Mouse (Mus musculus): ENCODE results near the gene Fam168a.
"Not testable (repeated sequence)": the region's sequence is repeated elsewhere in the genome, so short reads cannot be mapped to it uniquely, and the experiment has no call there.

The Fam168a gene

GRCm38 (mm10) chr7:100718741-100719140 is 12.3 kb downstream of the Fam168a start:
- DNase-seq: no peak

GRCm38 (mm10) chr7:100722268-100722667 is 15.8 kb downstream of the Fam168a start:
- no peak for DNase-seq

- peak; percentile 16 to 24 for DNase-seq
Observed at GRCm38 (mm10) chr7:100723453-100724294, 17.2 kb downstream of the Fam168a start.

- no peak for DNase-seq
Observed at GRCm38 (mm10) chr7:100727538-100728085, 21.2 kb downstream of the Fam168a start.

GRCm38 (mm10) chr7:100729778-100730177 is 23.3 kb downstream of the Fam168a start:
- no peak for DNase-seq

DNA sequence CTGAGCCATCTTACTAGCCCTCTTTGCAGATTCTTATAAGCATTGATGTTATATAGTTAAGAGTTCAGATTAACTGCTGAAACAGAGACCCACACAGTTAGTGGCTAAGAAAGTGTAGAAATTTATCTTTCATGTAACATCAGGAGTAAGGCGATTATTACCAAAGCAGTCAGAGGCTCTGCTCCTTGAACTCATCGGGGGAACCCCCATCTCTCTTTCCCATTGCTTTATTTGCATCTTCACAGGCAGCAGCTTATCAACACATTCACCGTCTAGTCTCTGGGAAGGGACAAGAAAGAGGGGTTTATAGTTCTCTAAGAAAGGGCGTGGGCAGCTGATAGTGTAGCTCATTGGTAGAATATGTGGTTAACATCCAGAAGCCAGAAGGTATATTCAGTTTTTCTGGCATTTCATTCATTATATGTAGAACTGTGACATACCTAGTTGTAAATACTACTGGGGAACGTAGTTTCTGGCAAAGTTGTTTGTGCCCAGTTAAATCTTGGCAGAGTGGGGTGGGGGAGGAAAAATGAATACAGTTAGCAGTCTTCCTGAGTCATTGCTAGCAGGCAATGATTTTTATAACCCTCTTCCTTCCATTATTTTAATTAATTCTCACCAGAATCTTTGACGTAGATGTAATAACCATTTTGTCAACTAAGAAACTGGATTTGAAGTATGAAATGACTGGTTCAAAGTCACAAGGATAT is 26.1 kb downstream of the Fam168a start:
- no peak for DNase-seq

- DNase-seq: peak; percentile 30 to 34
Observed at GRCm38 (mm10) chr7:100733051-100733813, 26.8 kb downstream of the Fam168a start.

DNA sequence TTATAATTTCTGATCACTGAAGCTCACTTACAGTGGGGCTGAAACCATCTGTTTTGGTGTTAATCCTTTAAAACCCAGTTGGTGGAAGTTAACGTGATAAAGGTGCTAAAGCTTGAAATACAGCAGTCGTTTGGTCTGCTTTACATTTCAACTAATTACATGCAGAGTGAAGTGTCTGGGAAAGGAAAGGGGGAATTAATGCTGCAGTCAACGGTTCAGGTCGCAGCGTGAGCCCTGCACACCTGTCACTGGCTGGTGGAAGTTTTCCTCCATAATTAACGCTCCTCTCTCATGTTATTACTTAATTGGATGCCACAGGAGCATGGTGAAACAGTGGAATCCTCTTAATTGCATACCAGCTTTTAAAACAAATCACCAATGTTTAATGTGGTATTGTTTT is 27.8 kb downstream of the Fam168a start:
- peak in 1 of 2 experiments; percentile 14 for DNase-seq

DNA sequence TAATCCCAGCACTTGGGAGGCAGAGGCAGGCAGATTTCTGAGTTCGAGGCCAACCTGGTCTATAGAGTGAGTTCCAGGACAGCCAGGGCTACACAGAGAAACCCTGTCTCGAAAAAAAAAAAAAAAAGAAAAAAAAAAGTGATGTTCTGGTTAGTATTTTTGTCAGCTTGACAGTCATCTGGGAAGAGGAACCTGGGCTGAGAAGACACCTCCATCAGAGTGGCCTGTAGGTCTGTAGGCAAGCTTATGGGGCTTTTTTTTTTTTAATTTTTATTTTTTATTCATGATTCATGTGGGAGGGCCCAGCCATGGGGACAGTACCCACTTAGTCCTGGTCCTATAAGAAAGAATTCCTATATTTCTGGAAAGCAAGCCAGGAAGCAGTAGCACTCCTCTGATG is 28.5 kb downstream of the Fam168a start:
- not testable (repeated sequence) for DNase-seq

GRCm38 (mm10) chr7:100736131-100736530 is 29.7 kb downstream of the Fam168a start:
- DNase-seq: no peak

GRCm38 (mm10) chr7:100744372-100744771 is 37.9 kb downstream of the Fam168a start:
- no peak for DNase-seq

DNA sequence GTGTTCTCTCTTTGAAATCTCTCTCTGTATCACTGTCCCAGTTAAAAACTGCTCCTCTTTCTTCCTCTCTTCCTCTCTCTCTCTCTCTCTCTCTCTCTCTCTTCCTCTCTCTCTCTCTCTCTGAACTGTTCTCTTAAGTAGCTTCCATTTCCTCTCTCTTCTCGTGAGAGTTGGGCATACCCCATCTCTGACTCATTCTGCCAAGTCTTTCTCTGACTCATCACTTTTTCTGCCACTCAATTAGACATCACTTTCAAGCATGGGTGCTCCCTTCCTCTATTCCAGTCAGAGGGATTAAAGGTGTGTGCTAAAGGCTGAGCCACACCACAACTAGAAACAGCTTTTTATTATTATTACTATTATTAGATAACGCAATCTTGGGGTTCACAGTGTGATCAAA is 43.7 kb downstream of the Fam168a start:
- no peak for DNase-seq

GRCm38 (mm10) chr7:100758718-100759117 is 52.3 kb downstream of the Fam168a start:
- DNase-seq: peak; percentile 60 to 71

- peak; percentile 57 to 60 for DNase-seq
Observed at GRCm38 (mm10) chr7:100762726-100763125, 56.3 kb downstream of the Fam168a start.

DNA sequence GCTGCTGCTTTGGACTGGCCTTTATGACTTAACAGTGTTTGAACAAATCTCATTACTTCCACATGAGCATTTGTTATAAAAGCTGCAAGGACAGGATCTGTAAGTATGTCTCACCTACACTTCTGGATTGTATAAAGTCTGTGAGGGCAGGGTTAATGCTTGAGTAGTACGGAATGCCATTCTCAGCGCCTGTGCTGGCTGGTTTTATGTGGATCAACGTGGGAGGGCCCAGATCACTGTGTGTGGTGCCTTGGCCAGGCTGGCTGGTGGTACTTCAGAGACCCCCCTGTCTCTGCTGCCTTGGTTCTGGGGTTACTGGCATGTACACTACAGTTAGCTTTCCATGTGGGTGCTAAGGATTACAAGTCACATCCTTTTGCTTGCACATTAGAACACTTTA is 61.1 kb downstream of the Fam168a start:
- DNase-seq: no peak

GRCm38 (mm10) chr7:100768009-100768408 is 61.6 kb downstream of the Fam168a start:
- no peak for DNase-seq

DNA sequence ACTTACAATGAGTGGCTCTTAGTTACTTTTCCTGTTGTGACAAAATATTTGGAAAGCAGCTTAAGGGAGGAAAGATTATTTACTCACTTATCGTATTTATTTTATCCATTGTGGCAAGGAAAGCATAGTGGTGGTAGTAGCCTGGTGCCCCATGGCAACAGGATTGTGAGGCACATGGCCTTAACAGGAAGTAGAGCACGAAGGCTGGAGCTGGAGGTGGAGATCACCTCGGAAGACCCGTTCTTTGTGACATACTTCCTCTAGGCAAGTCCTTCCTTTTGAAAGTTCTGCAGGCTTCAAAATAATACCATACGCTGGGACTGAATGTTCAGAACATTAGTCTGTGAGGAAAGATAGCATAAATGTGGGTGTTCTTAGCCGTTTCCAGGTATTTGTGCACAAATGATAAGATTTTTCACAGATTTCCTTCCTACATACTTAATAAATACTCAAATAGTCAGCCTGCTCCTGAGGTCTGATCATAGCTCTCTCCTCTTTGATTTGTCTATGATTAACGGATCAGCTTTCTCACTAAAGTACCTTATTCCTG is 63.2 kb downstream of the Fam168a start:
- DNase-seq: no peak

DNA sequence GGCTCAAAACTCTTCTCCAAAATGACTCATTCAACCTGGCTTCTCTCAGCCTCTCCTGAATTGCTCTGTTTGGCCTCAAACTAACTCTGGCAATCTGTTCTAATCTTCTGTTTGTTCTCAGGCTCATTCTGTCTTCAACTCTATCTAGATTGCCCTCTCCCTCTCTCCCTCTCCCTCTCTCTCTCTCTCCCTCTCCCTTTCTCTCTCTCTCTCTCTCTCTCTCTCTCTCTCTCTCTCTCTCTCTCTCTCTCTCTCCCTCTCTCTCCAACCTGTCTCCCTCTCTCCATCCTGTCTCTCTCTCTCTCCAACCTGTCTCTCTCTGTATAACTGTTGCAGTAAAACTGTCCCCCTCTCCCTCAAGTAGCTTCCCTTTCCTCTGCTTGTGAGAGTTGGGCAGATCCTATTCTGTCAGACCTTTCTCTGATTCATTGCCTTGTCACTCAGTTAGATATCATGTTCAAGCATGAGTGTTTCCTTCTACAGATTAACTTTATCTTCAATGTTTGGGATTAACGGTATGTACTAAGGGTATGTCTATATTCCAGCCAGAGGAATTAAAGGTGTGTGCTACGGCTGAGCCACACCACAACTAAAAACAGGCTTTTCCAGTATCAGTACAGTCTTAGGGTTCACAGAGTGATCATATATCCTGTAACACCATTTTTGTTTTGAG is 64.4 kb downstream of the Fam168a start:
- DNase-seq: no peak

GRCm38 (mm10) chr7:100774189-100774588 is 67.8 kb downstream of the Fam168a start:
- no peak for DNase-seq

DNA sequence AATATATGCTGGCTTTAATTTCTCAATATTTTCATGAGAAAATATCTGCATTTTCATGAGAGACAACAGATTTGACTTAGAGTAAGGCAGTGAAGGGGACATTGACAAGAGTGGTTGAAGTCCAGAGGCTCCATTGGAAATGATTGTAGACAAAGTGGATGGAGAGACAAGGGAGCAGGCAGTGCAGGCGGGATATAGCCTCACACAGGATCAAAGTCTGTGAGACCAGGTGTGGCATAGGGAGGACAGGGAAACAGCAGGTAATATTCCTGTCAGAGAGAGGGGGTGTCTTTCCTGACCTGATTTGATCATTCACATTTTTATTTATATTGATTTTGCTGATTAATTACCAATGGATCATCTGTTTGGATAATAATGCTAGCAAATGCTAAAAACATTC is 69.4 kb downstream of the Fam168a start:
- no peak for DNase-seq

DNA sequence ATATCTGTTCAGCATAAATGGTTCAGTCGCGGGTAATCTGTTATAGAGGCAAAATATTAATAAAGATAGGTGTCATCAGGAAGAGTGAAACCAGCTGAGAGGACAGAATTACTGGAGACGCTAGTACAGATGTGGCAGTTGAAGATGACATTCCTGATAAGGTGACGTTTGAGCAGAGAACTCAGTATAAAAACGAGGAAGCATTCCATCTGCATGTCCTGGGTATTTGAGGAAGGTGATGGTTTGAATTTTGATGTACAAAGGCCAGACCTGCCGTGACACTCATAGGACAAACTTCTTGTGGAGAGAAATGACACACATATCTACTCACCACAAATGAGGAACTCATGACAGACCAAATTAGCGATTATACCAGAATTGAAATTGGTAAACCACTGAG is 73.8 kb downstream of the Fam168a start:
- DNase-seq: no peak

- no peak for DNase-seq
Observed at GRCm38 (mm10) chr7:100784650-100785049, 78.2 kb downstream of the Fam168a start.

All from cerebellum, postnatal 36 days (tissue).